Mouse (Mus musculus): ENCODE results near the gene Rpl23a. TPM values are rescaled to one million over a fixed set of nuclear protein-coding genes. Genes with fewer than 3 reads are reported as not detected.

Rpl23a gene
- polyA plus RNA-seq, 1 experiment from 2014 or later, result 1,230 TPM

GRCm38 (mm10) chr11:78172748-78173383, 10.5 kb downstream of the Rpl23a start:
- H3K4me1 ChIP-seq (ENCODE audit: control insufficient read depth, insufficient read depth, low read length), result peaks cover 4% of the 10 kb centered on the region; the same call in 1 of the 2 replicates
- no peak overlapping the region for H3K27ac ChIP-seq (ENCODE audit: low read depth, low read length)
- DNase-seq (ENCODE audit: low spot score) (no peak), ATAC-seq (ENCODE audit: insufficient read depth, low FRiP score, low TSS enrichment) (no peak)
- no peaks in the 10 kb centered on the region for H3K9me3 ChIP-seq (ENCODE audit: control insufficient read depth, low read length)
- no peak overlapping the region for H3K9ac ChIP-seq (ENCODE audit: low read length)
- H3K4me2 ChIP-seq (ENCODE audit: low read depth), result no peak overlapping the region
- no peak overlapping the region for H3K4me3 ChIP-seq (ENCODE audit: low read depth, low read length)
- H3K27me3 ChIP-seq (ENCODE audit: control insufficient read depth, insufficient read depth, low read length), result no peaks in the 10 kb centered on the region
- whole genome bisulfite sequencing, result 88% methylated on average over 19 of the region's 19 CpGs
- H3K36me3 ChIP-seq (ENCODE audit: control insufficient read depth, insufficient read depth, low read length), result no peaks in the 10 kb centered on the region; the same call in 1 of the 2 replicates

GRCm38 (mm10) chr11:78172034-78172747, 11.2 kb downstream of the Rpl23a start:
- H3K9me3 ChIP-seq (ENCODE audit: control insufficient read depth, low read length), result no peaks in the 10 kb centered on the region
- H3K4me3 ChIP-seq (ENCODE audit: low read depth, low read length), result no peak overlapping the region
- ATAC-seq (ENCODE audit: insufficient read depth, low FRiP score, low TSS enrichment) (no peak), DNase-seq (ENCODE audit: low spot score) (no peak)
- H3K27ac ChIP-seq (ENCODE audit: low read depth, low read length), result no peak overlapping the region
- 0 out of 2 replicates have a peak, but pooled peaks cover under 1% of the 10 kb centered on the region for H3K4me1 ChIP-seq (ENCODE audit: control insufficient read depth, insufficient read depth, low read length)
- H3K36me3 ChIP-seq (ENCODE audit: control insufficient read depth, insufficient read depth, low read length), result no peaks in the 10 kb centered on the region; the same call in 1 of the 2 replicates
- no peaks in the 10 kb centered on the region for H3K27me3 ChIP-seq (ENCODE audit: control insufficient read depth, insufficient read depth, low read length)
- H3K4me2 ChIP-seq (ENCODE audit: low read depth), result no peak overlapping the region
- 81% methylated on average over 16 of the region's 16 CpGs for WGBS
- H3K9ac ChIP-seq (ENCODE audit: low read length), result no peak overlapping the region

- DNase-seq (ENCODE audit: low spot score) (no peak), ATAC-seq (ENCODE audit: insufficient read depth, low FRiP score, low TSS enrichment) (no peak)
- no peaks in the 10 kb centered on the region for H3K27me3 ChIP-seq (ENCODE audit: control insufficient read depth, insufficient read depth, low read length)
- H3K4me3 ChIP-seq (ENCODE audit: low read depth, low read length), result no peak overlapping the region
- H3K27ac ChIP-seq (ENCODE audit: low read depth, low read length), result no peak overlapping the region
- 78% methylated on average over 4 of the region's 4 CpGs for WGBS
- H3K36me3 ChIP-seq (ENCODE audit: control insufficient read depth, insufficient read depth, low read length), result no peaks in the 10 kb centered on the region; the same call in 1 of the 2 replicates
- H3K4me1 ChIP-seq (ENCODE audit: control insufficient read depth, insufficient read depth, low read length), result no peaks in the 10 kb centered on the region
- H3K9me3 ChIP-seq (ENCODE audit: control insufficient read depth, low read length), result no peaks in the 10 kb centered on the region
- no peak overlapping the region for H3K4me2 ChIP-seq (ENCODE audit: low read depth)
- no peak overlapping the region for H3K9ac ChIP-seq (ENCODE audit: low read length)
These were observed 12.1 kb downstream of the Rpl23a start for GRCm38 (mm10) chr11:78171328-78171727.

- no peak for ATAC-seq (ENCODE audit: insufficient read depth, low FRiP score, low TSS enrichment)
- no peaks in the 10 kb centered on the region for H3K9me3 ChIP-seq (ENCODE audit: control insufficient read depth, low read length)
- peaks cover 7% of the 10 kb centered on the region; the same call in 1 of the 2 replicates for H3K4me1 ChIP-seq (ENCODE audit: control insufficient read depth, insufficient read depth, low read length)
- WGBS, result 94% methylated on average over 15 of the region's 15 CpGs
- H3K4me3 ChIP-seq (ENCODE audit: low read depth, low read length), result no peak overlapping the region
- DNase-seq (ENCODE audit: low spot score), result no peak
- H3K36me3 ChIP-seq (ENCODE audit: control insufficient read depth, insufficient read depth, low read length), result no peaks in the 10 kb centered on the region; the same call in 1 of the 2 replicates
- no peaks in the 10 kb centered on the region for H3K27me3 ChIP-seq (ENCODE audit: control insufficient read depth, insufficient read depth, low read length)
- no peak overlapping the region for H3K9ac ChIP-seq (ENCODE audit: low read length)
- H3K27ac ChIP-seq (ENCODE audit: low read depth, low read length), result no peak overlapping the region
- H3K4me2 ChIP-seq (ENCODE audit: low read depth), result no peak overlapping the region
These were observed 13.1 kb downstream of the Rpl23a start for GRCm38 (mm10) chr11:78170306-78170705.

- Histone ChIP-seq H3K27ac (ENCODE audit: low read depth, low read length) (no peak overlapping the region), H3K4me1 (ENCODE audit: control insufficient read depth, insufficient read depth, low read length) (peaks cover 8% of the 10 kb centered on the region; the same call in 1 of the 2 replicates), H3K4me2 (ENCODE audit: low read depth) (no peak overlapping the region), H3K9ac (ENCODE audit: low read length) (no peak overlapping the region), H3K4me3 (ENCODE audit: low read depth, low read length) (no peak overlapping the region), H3K9me3 (ENCODE audit: control insufficient read depth, low read length) (no peaks in the 10 kb centered on the region), H3K36me3 (ENCODE audit: control insufficient read depth, insufficient read depth, low read length) (no peaks in the 10 kb centered on the region; the same call in 1 of the 2 replicates), H3K27me3 (ENCODE audit: control insufficient read depth, insufficient read depth, low read length) (no peaks in the 10 kb centered on the region)
- WGBS, result 62% methylated on average over 19 of the region's 19 CpGs
- DNase-seq (ENCODE audit: low spot score) (no peak), ATAC-seq (ENCODE audit: insufficient read depth, low FRiP score, low TSS enrichment) (no peak)
These were observed 14.6 kb downstream of the Rpl23a start for GRCm38 (mm10) chr11:78168541-78169468.

- no peak overlapping the region for H3K27ac ChIP-seq (ENCODE audit: low read depth, low read length)
- 88% methylated on average over 14 of the region's 14 CpGs for WGBS
- H3K36me3 ChIP-seq (ENCODE audit: control insufficient read depth, insufficient read depth, low read length), result peaks cover 2% of the 10 kb centered on the region; the same call in 1 of the 2 replicates
- no peaks in the 10 kb centered on the region for H3K9me3 ChIP-seq (ENCODE audit: control insufficient read depth, low read length)
- H3K27me3 ChIP-seq (ENCODE audit: control insufficient read depth, insufficient read depth, low read length), result no peaks in the 10 kb centered on the region
- no peak overlapping the region for H3K4me3 ChIP-seq (ENCODE audit: low read depth, low read length)
- H3K4me2 ChIP-seq (ENCODE audit: low read depth), result no peak overlapping the region
- DNase-seq (ENCODE audit: low spot score) (no peak), ATAC-seq (ENCODE audit: insufficient read depth, low FRiP score, low TSS enrichment) (no peak)
- H3K9ac ChIP-seq (ENCODE audit: low read length), result no peak overlapping the region
- H3K4me1 ChIP-seq (ENCODE audit: control insufficient read depth, insufficient read depth, low read length), result peaks cover 21% of the 10 kb centered on the region
These were observed 16.0 kb downstream of the Rpl23a start for GRCm38 (mm10) chr11:78167257-78167959.

GRCm38 (mm10) chr11:78166640-78167039, 16.7 kb downstream of the Rpl23a start:
- WGBS, result 73% methylated on average over 6 of the region's 6 CpGs
- no peak overlapping the region for H3K9ac ChIP-seq (ENCODE audit: low read length)
- no peak overlapping the region for H3K27ac ChIP-seq (ENCODE audit: low read depth, low read length)
- no peak overlapping the region for H3K4me2 ChIP-seq (ENCODE audit: low read depth)
- DNase-seq (ENCODE audit: low spot score), result no peak
- H3K4me3 ChIP-seq (ENCODE audit: low read depth, low read length), result no peak overlapping the region
- H3K9me3 ChIP-seq (ENCODE audit: control insufficient read depth, low read length), result no peaks in the 10 kb centered on the region
- no peaks in the 10 kb centered on the region for H3K27me3 ChIP-seq (ENCODE audit: control insufficient read depth, insufficient read depth, low read length)
- ATAC-seq (ENCODE audit: insufficient read depth, low FRiP score, low TSS enrichment), result no peak
- peaks cover 8% of the 10 kb centered on the region for H3K36me3 ChIP-seq (ENCODE audit: control insufficient read depth, insufficient read depth, low read length)
- peaks cover 28% of the 10 kb centered on the region for H3K4me1 ChIP-seq (ENCODE audit: control insufficient read depth, insufficient read depth, low read length)

GRCm38 (mm10) chr11:78166161-78166560, 17.2 kb downstream of the Rpl23a start:
- no peak overlapping the region; the same call in 1 of the 2 replicates for H3K27ac ChIP-seq (ENCODE audit: low read depth, low read length)
- WGBS, result 53% methylated on average over 4 of the region's 4 CpGs
- ATAC-seq (ENCODE audit: insufficient read depth, low FRiP score, low TSS enrichment), result no peak
- H3K4me3 ChIP-seq (ENCODE audit: low read depth, low read length), result peak overlapping the region; percentile 84; the same call in 1 of the 2 replicates
- H3K4me2 ChIP-seq (ENCODE audit: low read depth), result peak overlapping the region; percentile 89
- no peaks in the 10 kb centered on the region for H3K27me3 ChIP-seq (ENCODE audit: control insufficient read depth, insufficient read depth, low read length)
- H3K9me3 ChIP-seq (ENCODE audit: control insufficient read depth, low read length), result no peaks in the 10 kb centered on the region
- peak overlapping the region; percentile 93; the same call in 1 of the 2 replicates for H3K9ac ChIP-seq (ENCODE audit: low read length)
- H3K4me1 ChIP-seq (ENCODE audit: control insufficient read depth, insufficient read depth, low read length), result peaks cover 28% of the 10 kb centered on the region
- peaks cover 10% of the 10 kb centered on the region for H3K36me3 ChIP-seq (ENCODE audit: control insufficient read depth, insufficient read depth, low read length)
- no peak for DNase-seq (ENCODE audit: low spot score)

Data from neural tube, embryonic 11.5 days (tissue).